Mouse (Mus musculus) spleen, adult 2 months (tissue): ENCODE results near the gene Lama5.

Experiments used
- CTCF ChIP-seq: fragments of 200-500 bp; IDR thresholded peaks from 2 replicates; pipeline ENCODE4 v1.5.1; 2011; ENCODE audit warnings: mild to moderate bottlenecking, inconsistent platforms; ENCODE audit not compliant: insufficient read depth, insufficient read length, insufficient replicate concordance; ENCODE audit errors: extremely low read depth
- POLR2A ChIP-seq: fragments of 200-500 bp; IDR thresholded peaks from 2 replicates; pipeline ENCODE4 v1.6.1; 2011; ENCODE audit warnings: low read depth, low read length, inconsistent platforms

- TF ChIP-seq POLR2A (no peak), CTCF (no peak)
These were observed 51.5 kb downstream of the Lama5 start for GRCm38 (mm10) chr2:180174121-180174520.
